Mouse (Mus musculus): ENCODE measurements around the gene Stt3b. TPM values are rescaled to one million over a fixed set of nuclear protein-coding genes. Genes with fewer than 3 reads are reported as not detected.

Gene Stt3b
- polyA plus RNA-seq, 1 experiment from 2014 or later: 91.3 TPM

GRCm38 (mm10) chr9:115201264-115201663, 109.0 kb downstream of the Stt3b start:
- no peak overlapping the region for H3K27ac ChIP-seq (ENCODE audit: low read length)
- peaks cover 15% of the 10 kb centered on the region for H3K4me1 ChIP-seq (replicated peaks; ENCODE audit: control insufficient read depth, insufficient read depth, low read length)
- H3K27me3 ChIP-seq (ENCODE audit: control insufficient read depth, insufficient read depth, low read depth, low read length): no peaks in the 10 kb centered on the region
- ATAC-seq (ENCODE audit: low read depth): no peak
- H3K4me2 ChIP-seq (ENCODE audit: low read depth, low read length): no peak overlapping the region
- no peaks in the 10 kb centered on the region for H3K9me3 ChIP-seq (ENCODE audit: control insufficient read depth, low read length)
- 86% methylated on average over 6 of the region's 6 CpGs for WGBS
- no peak overlapping the region for H3K9ac ChIP-seq (ENCODE audit: low read length)
- no peaks in the 10 kb centered on the region for H3K36me3 ChIP-seq (ENCODE audit: control insufficient read depth, insufficient read depth, low read length)
- no peak overlapping the region for H3K4me3 ChIP-seq (ENCODE audit: low read length)

- Histone ChIP-seq H3K36me3 (ENCODE audit: control insufficient read depth, insufficient read depth, low read length) (no peaks in the 10 kb centered on the region), H3K4me2 (ENCODE audit: low read depth, low read length) (no peak overlapping the region), H3K9me3 (ENCODE audit: control insufficient read depth, low read length) (no peaks in the 10 kb centered on the region), H3K27ac (ENCODE audit: low read length) (no peak overlapping the region), H3K27me3 (ENCODE audit: control insufficient read depth, insufficient read depth, low read depth, low read length) (no peaks in the 10 kb centered on the region), H3K4me1 (replicated peaks; ENCODE audit: control insufficient read depth, insufficient read depth, low read length) (peaks cover 8% of the 10 kb centered on the region; the same call in 1 of the 2 replicates), H3K9ac (ENCODE audit: low read length) (no peak overlapping the region), H3K4me3 (ENCODE audit: low read length) (no peak overlapping the region)
- WGBS: 85% methylated on average over 15 of the region's 15 CpGs
- ATAC-seq (ENCODE audit: low read depth): no peak
Measured at GRCm38 (mm10) chr9:115200166-115200862, 109.9 kb downstream of the Stt3b start.

DNA sequence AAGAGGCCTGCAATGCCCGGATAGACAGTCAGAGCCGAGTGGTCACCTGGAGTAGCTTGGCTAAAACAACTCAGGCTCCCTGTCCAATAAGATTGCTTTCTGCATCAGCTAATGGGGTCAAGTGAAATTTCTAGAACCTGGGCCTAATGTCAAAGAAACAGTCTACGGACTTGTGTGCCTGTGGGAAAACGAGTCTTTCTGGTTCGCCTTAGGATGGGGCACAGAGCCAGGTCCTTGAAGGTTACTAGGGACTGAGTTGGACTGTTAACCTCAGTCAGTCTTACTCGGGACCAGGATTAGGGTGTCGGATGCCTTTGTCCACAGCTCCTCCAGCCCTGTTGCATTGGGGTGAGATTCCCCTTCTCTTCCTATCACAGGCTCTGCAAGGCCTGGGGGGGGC, 113.1 kb downstream of the Stt3b start:
- Histone ChIP-seq H3K9ac (ENCODE audit: low read length) (no peak overlapping the region), H3K9me3 (ENCODE audit: control insufficient read depth, low read length) (peaks cover 2% of the 10 kb centered on the region; the same call in 1 of the 2 replicates), H3K4me3 (ENCODE audit: low read length) (no peak overlapping the region), H3K27ac (ENCODE audit: low read length) (peak overlapping the region; percentile 69), H3K4me1 (replicated peaks; ENCODE audit: control insufficient read depth, insufficient read depth, low read length) (peaks cover 7% of the 10 kb centered on the region; the same call in 1 of the 2 replicates), H3K36me3 (ENCODE audit: control insufficient read depth, insufficient read depth, low read length) (no peaks in the 10 kb centered on the region), H3K27me3 (ENCODE audit: control insufficient read depth, insufficient read depth, low read depth, low read length) (no peaks in the 10 kb centered on the region), H3K4me2 (ENCODE audit: low read depth, low read length) (no peak overlapping the region)
- WGBS: 44% methylated on average over 7 of the region's 7 CpGs
- ATAC-seq (ENCODE audit: low read depth): peak; percentile 89

DNA sequence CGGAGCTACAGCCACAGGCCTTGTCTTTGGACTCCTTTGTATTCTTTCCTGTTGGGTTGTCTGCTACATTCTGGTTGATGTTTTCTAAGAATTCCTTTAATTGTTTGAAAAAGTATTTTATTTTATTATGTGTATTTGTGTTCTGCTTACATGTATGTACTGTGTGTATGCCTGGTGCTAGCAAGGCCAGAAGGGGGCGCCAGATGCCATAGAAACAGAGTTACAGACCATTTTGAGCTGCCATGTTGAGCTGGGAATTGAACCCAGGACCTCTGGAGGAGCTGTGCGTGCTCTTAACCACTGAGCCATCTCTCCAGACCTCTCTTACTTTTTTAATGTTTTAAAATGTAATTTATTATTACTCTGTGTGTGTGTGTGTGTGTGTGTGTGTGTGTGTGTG, 117.3 kb downstream of the Stt3b start:
- H3K4me1 ChIP-seq (replicated peaks; ENCODE audit: control insufficient read depth, insufficient read depth, low read length): peaks cover 13% of the 10 kb centered on the region; the same call in 1 of the 2 replicates
- no peak overlapping the region for H3K9ac ChIP-seq (ENCODE audit: low read length)
- H3K4me3 ChIP-seq (ENCODE audit: low read length): no peak overlapping the region
- no peaks in the 10 kb centered on the region for H3K27me3 ChIP-seq (ENCODE audit: control insufficient read depth, insufficient read depth, low read depth, low read length)
- H3K36me3 ChIP-seq (ENCODE audit: control insufficient read depth, insufficient read depth, low read length): no peaks in the 10 kb centered on the region
- H3K27ac ChIP-seq (ENCODE audit: low read length): no peak overlapping the region
- H3K4me2 ChIP-seq (ENCODE audit: low read depth, low read length): no peak overlapping the region
- H3K9me3 ChIP-seq (ENCODE audit: control insufficient read depth, low read length): peaks cover 2% of the 10 kb centered on the region; the same call in 1 of the 2 replicates
- ATAC-seq (ENCODE audit: low read depth): no peak
- 69% methylated on average over 3 of the region's 3 CpGs for WGBS
